Mouse (Mus musculus): Measurements from ENCODE around the gene Comt. TPM values are rescaled to one million over a fixed set of nuclear protein-coding genes. Genes with fewer than 3 reads are reported as not detected.

Gene Comt
- polyA plus RNA-seq, 1 experiment from 2014 or later: 117 TPM

GRCm38 (mm10) chr16:18418756-18419602 lies 7.7 kb downstream of the Comt start:
- no peak for ATAC-seq (ENCODE audit: low FRiP score)
- Histone ChIP-seq H3K36me3 (peaks cover 15% of the 10 kb centered on the region), H3K27me3 (replicated peaks) (no peaks in the 10 kb centered on the region), H3K4me1 (peaks cover 10% of the 10 kb centered on the region), H3K27ac (replicated peaks) (no peak overlapping the region), H3K9me3 (replicated peaks) (no peaks in the 10 kb centered on the region), H3K4me3 (replicated peaks) (no peak overlapping the region), H3K9ac (replicated peaks) (no peak overlapping the region), H3K4me2 (no peak overlapping the region)
- 86% methylated on average over 4 of the region's 4 CpGs for WGBS

- ATAC-seq (ENCODE audit: low FRiP score): no peak
Measured at GRCm38 (mm10) chr16:18417491-18417890, 9.2 kb downstream of the Comt start.

GRCm38 (mm10) chr16:18416837-18417236 lies 9.8 kb downstream of the Comt start:
- H3K4me2 ChIP-seq: no peak overlapping the region
- peak overlapping the region; percentile 64 for H3K27ac ChIP-seq (replicated peaks)
- H3K4me1 ChIP-seq: peaks cover 10% of the 10 kb centered on the region; the same call in 1 of the 2 replicates
- 83% methylated on average over 3 of the region's 3 CpGs for WGBS
- peaks cover 6% of the 10 kb centered on the region for H3K36me3 ChIP-seq
- no peak overlapping the region for H3K4me3 ChIP-seq (replicated peaks)
- no peaks in the 10 kb centered on the region for H3K9me3 ChIP-seq (replicated peaks)
- no peaks in the 10 kb centered on the region for H3K27me3 ChIP-seq (replicated peaks)
- no peak for ATAC-seq (ENCODE audit: low FRiP score)
- H3K9ac ChIP-seq (replicated peaks): no peak overlapping the region

More at GRCm38 (mm10) chr16:18417491-18417890, 9.2 kb downstream of the Comt start:
- Histone ChIP-seq H3K4me3 (replicated peaks) (no peak overlapping the region), H3K27me3 (replicated peaks) (no peaks in the 10 kb centered on the region), H3K9me3 (replicated peaks) (no peaks in the 10 kb centered on the region), H3K27ac (replicated peaks) (no peak overlapping the region), H3K9ac (replicated peaks) (no peak overlapping the region), H3K36me3 (peaks cover 11% of the 10 kb centered on the region), H3K4me2 (no peak overlapping the region), H3K4me1 (peaks cover 8% of the 10 kb centered on the region; the same call in 1 of the 2 replicates)
- 94% methylated on average over 5 of the region's 5 CpGs for WGBS

- no peaks in the 10 kb centered on the region for H3K9me3 ChIP-seq (replicated peaks)
- H3K36me3 ChIP-seq: peaks cover 5% of the 10 kb centered on the region; the same call in 1 of the 2 replicates
- peaks cover 16% of the 10 kb centered on the region for H3K4me1 ChIP-seq
- H3K9ac ChIP-seq (replicated peaks): no peak overlapping the region
- peak overlapping the region; percentile 64 for H3K27ac ChIP-seq (replicated peaks)
- 60% methylated on average over 18 of the region's 18 CpGs for WGBS
- H3K27me3 ChIP-seq (replicated peaks): no peaks in the 10 kb centered on the region
- no peak overlapping the region for H3K4me2 ChIP-seq
- no peak overlapping the region for H3K4me3 ChIP-seq (replicated peaks)
- ATAC-seq (ENCODE audit: low FRiP score): no peak
Measured at GRCm38 (mm10) chr16:18416094-18416761, 10.4 kb downstream of the Comt start.

- peaks cover 26% of the 10 kb centered on the region for H3K4me1 ChIP-seq
- H3K27me3 ChIP-seq (replicated peaks): no peaks in the 10 kb centered on the region
- no peak for ATAC-seq (ENCODE audit: low FRiP score)
- no peak overlapping the region for H3K9ac ChIP-seq (replicated peaks)
- 89% methylated on average over 7 of the region's 7 CpGs for WGBS
- no peak overlapping the region for H3K4me2 ChIP-seq
- no peak overlapping the region for H3K27ac ChIP-seq (replicated peaks)
- peaks cover 23% of the 10 kb centered on the region for H3K36me3 ChIP-seq
- H3K4me3 ChIP-seq (replicated peaks): no peak overlapping the region
- no peaks in the 10 kb centered on the region for H3K9me3 ChIP-seq (replicated peaks)
Measured at GRCm38 (mm10) chr16:18413032-18413816, 13.4 kb downstream of the Comt start.

- Histone ChIP-seq H3K4me1 (peaks cover 34% of the 10 kb centered on the region), H3K4me3 (replicated peaks) (no peak overlapping the region)
Measured at GRCm38 (mm10) chr16:18411802-18412476, 14.7 kb downstream of the Comt start.

GRCm38 (mm10) chr16:18411026-18411649 lies 15.5 kb downstream of the Comt start:
- Histone ChIP-seq H3K36me3 (peaks cover 34% of the 10 kb centered on the region), H3K27ac (replicated peaks) (peak overlapping the region; percentile 56), H3K4me2 (no peak overlapping the region), H3K9me3 (replicated peaks) (no peaks in the 10 kb centered on the region), H3K9ac (replicated peaks) (no peak overlapping the region), H3K4me1 (peaks cover 30% of the 10 kb centered on the region), H3K4me3 (replicated peaks) (no peak overlapping the region), H3K27me3 (replicated peaks) (no peaks in the 10 kb centered on the region)
- peak; percentile 23; the same call in 1 of the 2 replicates for ATAC-seq (ENCODE audit: low FRiP score)
- WGBS: 60% methylated on average over 13 of the region's 13 CpGs

More at GRCm38 (mm10) chr16:18411802-18412476, 14.7 kb downstream of the Comt start:
- H3K27ac ChIP-seq (replicated peaks): no peak overlapping the region
- 85% methylated on average over 12 of the region's 12 CpGs for WGBS
- no peak overlapping the region for H3K4me2 ChIP-seq
- H3K36me3 ChIP-seq: peaks cover 29% of the 10 kb centered on the region
- H3K9me3 ChIP-seq (replicated peaks): no peaks in the 10 kb centered on the region
- H3K9ac ChIP-seq (replicated peaks): no peak overlapping the region
- H3K27me3 ChIP-seq (replicated peaks): no peaks in the 10 kb centered on the region
- no peak for ATAC-seq (ENCODE audit: low FRiP score)

GRCm38 (mm10) chr16:18410418-18410817 lies 16.2 kb downstream of the Comt start:
- Histone ChIP-seq H3K4me3 (replicated peaks) (no peak overlapping the region), H3K9me3 (replicated peaks) (no peaks in the 10 kb centered on the region), H3K4me1 (peaks cover 30% of the 10 kb centered on the region), H3K27ac (replicated peaks) (no peak overlapping the region), H3K4me2 (no peak overlapping the region), H3K27me3 (replicated peaks) (no peaks in the 10 kb centered on the region), H3K36me3 (peaks cover 38% of the 10 kb centered on the region), H3K9ac (replicated peaks) (no peak overlapping the region)
- 81% methylated on average over 5 of the region's 5 CpGs for WGBS
- ATAC-seq (ENCODE audit: low FRiP score): no peak

- Histone ChIP-seq H3K36me3 (peaks cover 41% of the 10 kb centered on the region), H3K9me3 (replicated peaks) (no peaks in the 10 kb centered on the region), H3K27me3 (replicated peaks) (no peaks in the 10 kb centered on the region), H3K9ac (replicated peaks) (no peak overlapping the region), H3K4me2 (no peak overlapping the region), H3K4me1 (peaks cover 30% of the 10 kb centered on the region), H3K4me3 (replicated peaks) (no peak overlapping the region), H3K27ac (replicated peaks) (no peak overlapping the region; the same call in 1 of the 2 replicates)
- WGBS: 78% methylated on average over 4 of the region's 4 CpGs
- no peak for ATAC-seq (ENCODE audit: low FRiP score)
Measured at GRCm38 (mm10) chr16:18409776-18410175, 16.9 kb downstream of the Comt start.

GRCm38 (mm10) chr16:18407912-18408311 lies 18.7 kb downstream of the Comt start:
- Histone ChIP-seq H3K27ac (replicated peaks) (peak overlapping the region; percentile 68), H3K4me1 (peaks cover 30% of the 10 kb centered on the region), H3K4me2 (no peak overlapping the region), H3K27me3 (replicated peaks) (no peaks in the 10 kb centered on the region), H3K36me3 (peaks cover 59% of the 10 kb centered on the region), H3K4me3 (replicated peaks) (no peak overlapping the region), H3K9me3 (replicated peaks) (no peaks in the 10 kb centered on the region), H3K9ac (replicated peaks) (no peak overlapping the region)
- WGBS: 58% methylated on average over 7 of the region's 7 CpGs
- no peak for ATAC-seq (ENCODE audit: low FRiP score)

Data from neural tube, embryonic 15.5 days (tissue).